Mouse (Mus musculus): Measurements from ENCODE around the gene Sdsl. TPM values are rescaled to one million over a fixed set of nuclear protein-coding genes. Genes with fewer than 3 reads are reported as not detected.

Gene Sdsl
- total and polyA plus RNA-seq, 2 experiments from 2014 or later = 20.7 to 30.3 TPM

GRCm38 (mm10) chr5:120428189-120428838 lies 44.3 kb downstream of the Sdsl start:
- ATAC-seq (ENCODE audit: insufficient read depth, low read depth) = no peak
- H3K4me3 ChIP-seq (ENCODE audit: low read depth, low read length) = no peak overlapping the region
- H3K4me1 ChIP-seq (ENCODE audit: control insufficient read depth, insufficient read depth) = no peaks in the 10 kb centered on the region
- H3K27me3 ChIP-seq (ENCODE audit: control insufficient read depth, insufficient read depth, low read length) = peaks cover 97% of the 10 kb centered on the region
- no peak overlapping the region for H3K27ac ChIP-seq (ENCODE audit: low read depth)
- no peaks in the 10 kb centered on the region for H3K9me3 ChIP-seq (replicated peaks; ENCODE audit: control insufficient read depth, low read length)
- 3% methylated on average over 21 of the region's 21 CpGs for WGBS
- H3K4me2 ChIP-seq (ENCODE audit: low read depth, low read length) = no peak overlapping the region
- no peaks in the 10 kb centered on the region for H3K36me3 ChIP-seq (replicated peaks; ENCODE audit: control insufficient read depth, insufficient read depth, low read length)
- H3K9ac ChIP-seq (replicated peaks; ENCODE audit: low read depth, low read length) = no peak overlapping the region
- TF ChIP-seq CTCF (IDR thresholded peaks at IDR 0.05; ENCODE audit: low read depth) (no peak), EP300 (IDR thresholded peaks at IDR 0.05; ENCODE audit: low read depth) (no peak)
- no peak for DNase-seq (ENCODE audit: low spot score)

GRCm38 (mm10) chr5:120427451-120427938 lies 45.1 kb downstream of the Sdsl start:
- TF ChIP-seq EP300 (IDR thresholded peaks at IDR 0.05; ENCODE audit: low read depth) = no peak
- TF ChIP-seq CTCF (IDR thresholded peaks at IDR 0.05; ENCODE audit: low read depth) = no peak
- peaks cover 96% of the 10 kb centered on the region for H3K27me3 ChIP-seq (ENCODE audit: control insufficient read depth, insufficient read depth, low read length)

GRCm38 (mm10) chr5:120426572-120426971 lies 46.0 kb downstream of the Sdsl start:
- DNase-seq (ENCODE audit: low spot score) (no peak), ATAC-seq (ENCODE audit: insufficient read depth, low read depth) (no peak)
- Histone ChIP-seq H3K4me1 (ENCODE audit: control insufficient read depth, insufficient read depth) (no peaks in the 10 kb centered on the region), H3K27me3 (ENCODE audit: control insufficient read depth, insufficient read depth, low read length) (peaks cover 91% of the 10 kb centered on the region), H3K9me3 (replicated peaks; ENCODE audit: control insufficient read depth, low read length) (no peaks in the 10 kb centered on the region), H3K36me3 (replicated peaks; ENCODE audit: control insufficient read depth, insufficient read depth, low read length) (no peaks in the 10 kb centered on the region), H3K27ac (ENCODE audit: low read depth) (no peak overlapping the region), H3K4me3 (ENCODE audit: low read depth, low read length) (no peak overlapping the region), H3K4me2 (ENCODE audit: low read depth, low read length) (no peak overlapping the region), H3K9ac (replicated peaks; ENCODE audit: low read depth, low read length) (no peak overlapping the region)
- TF ChIP-seq CTCF (IDR thresholded peaks at IDR 0.05; ENCODE audit: low read depth) = no peak
- no peak for TF ChIP-seq EP300 (IDR thresholded peaks at IDR 0.05; ENCODE audit: low read depth)
- WGBS = 0% methylated on average over 10 of the region's 10 CpGs

More at GRCm38 (mm10) chr5:120427451-120427938, 45.1 kb downstream of the Sdsl start:
- Histone ChIP-seq H3K4me2 (ENCODE audit: low read depth, low read length) (no peak overlapping the region), H3K36me3 (replicated peaks; ENCODE audit: control insufficient read depth, insufficient read depth, low read length) (no peaks in the 10 kb centered on the region), H3K4me3 (ENCODE audit: low read depth, low read length) (no peak overlapping the region), H3K9me3 (replicated peaks; ENCODE audit: control insufficient read depth, low read length) (no peaks in the 10 kb centered on the region), H3K9ac (replicated peaks; ENCODE audit: low read depth, low read length) (no peak overlapping the region), H3K27ac (ENCODE audit: low read depth) (no peak overlapping the region), H3K4me1 (ENCODE audit: control insufficient read depth, insufficient read depth) (no peaks in the 10 kb centered on the region)
- ATAC-seq (ENCODE audit: insufficient read depth, low read depth) = no peak
- DNase-seq (ENCODE audit: low spot score) = no peak
- WGBS = under 1% methylated on average over 33 of the region's 33 CpGs

GRCm38 (mm10) chr5:120425711-120426110 lies 46.9 kb downstream of the Sdsl start:
- Histone ChIP-seq H3K4me2 (ENCODE audit: low read depth, low read length) (no peak overlapping the region), H3K9ac (replicated peaks; ENCODE audit: low read depth, low read length) (no peak overlapping the region), H3K9me3 (replicated peaks; ENCODE audit: control insufficient read depth, low read length) (no peaks in the 10 kb centered on the region), H3K4me1 (ENCODE audit: control insufficient read depth, insufficient read depth) (no peaks in the 10 kb centered on the region), H3K36me3 (replicated peaks; ENCODE audit: control insufficient read depth, insufficient read depth, low read length) (no peaks in the 10 kb centered on the region), H3K4me3 (ENCODE audit: low read depth, low read length) (no peak overlapping the region), H3K27me3 (ENCODE audit: control insufficient read depth, insufficient read depth, low read length) (peaks cover 88% of the 10 kb centered on the region), H3K27ac (ENCODE audit: low read depth) (no peak overlapping the region)
- DNase-seq (ENCODE audit: low spot score) (no peak), ATAC-seq (ENCODE audit: insufficient read depth, low read depth) (no peak)
- TF ChIP-seq CTCF (IDR thresholded peaks at IDR 0.05; ENCODE audit: low read depth) = no peak
- no peak for TF ChIP-seq EP300 (IDR thresholded peaks at IDR 0.05; ENCODE audit: low read depth)
- 1% methylated on average over 19 of the region's 20 CpGs for WGBS

GRCm38 (mm10) chr5:120424657-120425056 lies 48.0 kb downstream of the Sdsl start:
- Histone ChIP-seq H3K4me2 (ENCODE audit: low read depth, low read length) (no peak overlapping the region), H3K27me3 (ENCODE audit: control insufficient read depth, insufficient read depth, low read length) (peaks cover 82% of the 10 kb centered on the region), H3K4me3 (ENCODE audit: low read depth, low read length) (no peak overlapping the region), H3K9ac (replicated peaks; ENCODE audit: low read depth, low read length) (no peak overlapping the region), H3K27ac (ENCODE audit: low read depth) (no peak overlapping the region), H3K36me3 (replicated peaks; ENCODE audit: control insufficient read depth, insufficient read depth, low read length) (no peaks in the 10 kb centered on the region), H3K4me1 (ENCODE audit: control insufficient read depth, insufficient read depth) (no peaks in the 10 kb centered on the region), H3K9me3 (replicated peaks; ENCODE audit: control insufficient read depth, low read length) (no peaks in the 10 kb centered on the region)
- ATAC-seq (ENCODE audit: insufficient read depth, low read depth) (no peak), DNase-seq (ENCODE audit: low spot score) (no peak)
- 3% methylated on average over 11 of the region's 11 CpGs for WGBS
- no peak for TF ChIP-seq EP300 (IDR thresholded peaks at IDR 0.05; ENCODE audit: low read depth)
- no peak for TF ChIP-seq CTCF (IDR thresholded peaks at IDR 0.05; ENCODE audit: low read depth)

- under 1% methylated on average over 19 of the region's 19 CpGs for WGBS
- TF ChIP-seq EP300 (IDR thresholded peaks at IDR 0.05; ENCODE audit: low read depth) (no peak), CTCF (IDR thresholded peaks at IDR 0.05; ENCODE audit: low read depth) (no peak)
- DNase-seq (ENCODE audit: low spot score) = peak; percentile 74
- Histone ChIP-seq H3K9me3 (replicated peaks; ENCODE audit: control insufficient read depth, low read length) (no peaks in the 10 kb centered on the region), H3K27me3 (ENCODE audit: control insufficient read depth, insufficient read depth, low read length) (peaks cover 83% of the 10 kb centered on the region), H3K4me3 (ENCODE audit: low read depth, low read length) (no peak overlapping the region), H3K4me2 (ENCODE audit: low read depth, low read length) (no peak overlapping the region), H3K4me1 (ENCODE audit: control insufficient read depth, insufficient read depth) (no peaks in the 10 kb centered on the region), H3K36me3 (replicated peaks; ENCODE audit: control insufficient read depth, insufficient read depth, low read length) (no peaks in the 10 kb centered on the region), H3K9ac (replicated peaks; ENCODE audit: low read depth, low read length) (no peak overlapping the region), H3K27ac (ENCODE audit: low read depth) (no peak overlapping the region)
- ATAC-seq (ENCODE audit: insufficient read depth, low read depth) = peak; percentile 87
Measured at GRCm38 (mm10) chr5:120424039-120424438, 48.6 kb downstream of the Sdsl start.
